Mouse (Mus musculus): ENCODE measurements around the gene Gtf3c2. TPM values are rescaled to one million over a fixed set of nuclear protein-coding genes. Genes with fewer than 3 reads are reported as not detected.

Gene Gtf3c2
- polyA plus RNA-seq, 1 experiment from 2014 or later = 109 TPM

- 94% methylated on average over 9 of the region's 9 CpGs for WGBS
- ATAC-seq (replicated peaks; ENCODE audit: low FRiP score) (no peak), DNase-seq (ENCODE audit: low spot score) (no peak)
- Histone ChIP-seq H3K4me2 (ENCODE audit: low read depth, low read length, severe bottlenecking) (no peak overlapping the region), H3K27ac (ENCODE audit: low read depth, low read length) (no peak overlapping the region), H3K4me1 (replicated peaks; ENCODE audit: control insufficient read depth, insufficient read depth, low read length) (no peaks in the 10 kb centered on the region), H3K27me3 (ENCODE audit: control insufficient read depth, insufficient read depth, low read length) (no peaks in the 10 kb centered on the region), H3K36me3 (ENCODE audit: control insufficient read depth, insufficient read depth, low read length) (no peaks in the 10 kb centered on the region), H3K4me3 (ENCODE audit: low read depth, low read length) (no peak overlapping the region; the same call in 1 of the 2 replicates), H3K9me3 (ENCODE audit: control insufficient read depth, low read length) (no peaks in the 10 kb centered on the region), H3K9ac (ENCODE audit: low read length) (no peak overlapping the region)
Measured at GRCm38 (mm10) chr5:31181183-31181770, 1.3 kb upstream of the Gtf3c2 start.

GRCm38 (mm10) chr5:31179301-31179765, 611 bp downstream of the Gtf3c2 start:
- peak overlapping the region; percentile 98 for H3K27ac ChIP-seq (ENCODE audit: low read depth, low read length)
- DNase-seq (ENCODE audit: low spot score) = peak; percentile 59
- H3K4me1 ChIP-seq (replicated peaks; ENCODE audit: control insufficient read depth, insufficient read depth, low read length) = no peaks in the 10 kb centered on the region
- peak; percentile 63 for ATAC-seq (replicated peaks; ENCODE audit: low FRiP score)
- H3K9ac ChIP-seq (ENCODE audit: low read length) = peak overlapping the region; percentile 79
- H3K9me3 ChIP-seq (ENCODE audit: control insufficient read depth, low read length) = no peaks in the 10 kb centered on the region
- H3K36me3 ChIP-seq (ENCODE audit: control insufficient read depth, insufficient read depth, low read length) = no peaks in the 10 kb centered on the region
- peak overlapping the region; percentile 81 for H3K4me2 ChIP-seq (ENCODE audit: low read depth, low read length, severe bottlenecking)
- H3K27me3 ChIP-seq (ENCODE audit: control insufficient read depth, insufficient read depth, low read length) = no peaks in the 10 kb centered on the region
- WGBS = under 1% methylated on average over 25 of the region's 25 CpGs
- H3K4me3 ChIP-seq (ENCODE audit: low read depth, low read length) = peak overlapping the region; percentile 91

GRCm38 (mm10) chr5:31168630-31169029, 11.3 kb downstream of the Gtf3c2 start:
- Histone ChIP-seq H3K9ac (ENCODE audit: low read length) (no peak overlapping the region), H3K4me3 (ENCODE audit: low read depth, low read length) (no peak overlapping the region), H3K27ac (ENCODE audit: low read depth, low read length) (no peak overlapping the region), H3K27me3 (ENCODE audit: control insufficient read depth, insufficient read depth, low read length) (no peaks in the 10 kb centered on the region), H3K4me2 (ENCODE audit: low read depth, low read length, severe bottlenecking) (no peak overlapping the region), H3K4me1 (replicated peaks; ENCODE audit: control insufficient read depth, insufficient read depth, low read length) (no peaks in the 10 kb centered on the region), H3K36me3 (ENCODE audit: control insufficient read depth, insufficient read depth, low read length) (peaks cover 23% of the 10 kb centered on the region), H3K9me3 (ENCODE audit: control insufficient read depth, low read length) (no peaks in the 10 kb centered on the region)
- 91% methylated on average over 4 of the region's 4 CpGs for WGBS
- ATAC-seq (replicated peaks; ENCODE audit: low FRiP score) = no peak
- DNase-seq (ENCODE audit: low spot score) = no peak

GRCm38 (mm10) chr5:31164878-31165277, 15.1 kb downstream of the Gtf3c2 start:
- Histone ChIP-seq H3K27me3 (ENCODE audit: control insufficient read depth, insufficient read depth, low read length) (no peaks in the 10 kb centered on the region), H3K4me1 (replicated peaks; ENCODE audit: control insufficient read depth, insufficient read depth, low read length) (no peaks in the 10 kb centered on the region), H3K4me2 (ENCODE audit: low read depth, low read length, severe bottlenecking) (no peak overlapping the region), H3K4me3 (ENCODE audit: low read depth, low read length) (no peak overlapping the region), H3K9ac (ENCODE audit: low read length) (no peak overlapping the region), H3K9me3 (ENCODE audit: control insufficient read depth, low read length) (no peaks in the 10 kb centered on the region), H3K27ac (ENCODE audit: low read depth, low read length) (no peak overlapping the region), H3K36me3 (ENCODE audit: control insufficient read depth, insufficient read depth, low read length) (peaks cover 21% of the 10 kb centered on the region)
- WGBS = 94% methylated on average over 1 of the region's 1 CpGs
- ATAC-seq (replicated peaks; ENCODE audit: low FRiP score) (no peak), DNase-seq (ENCODE audit: low spot score) (no peak)

GRCm38 (mm10) chr5:31162462-31162861, 17.5 kb downstream of the Gtf3c2 start:
- ATAC-seq (replicated peaks; ENCODE audit: low FRiP score) = no peak
- Histone ChIP-seq H3K4me1 (replicated peaks; ENCODE audit: control insufficient read depth, insufficient read depth, low read length) (no peaks in the 10 kb centered on the region), H3K4me3 (ENCODE audit: low read depth, low read length) (no peak overlapping the region), H3K4me2 (ENCODE audit: low read depth, low read length, severe bottlenecking) (no peak overlapping the region), H3K9me3 (ENCODE audit: control insufficient read depth, low read length) (no peaks in the 10 kb centered on the region), H3K36me3 (ENCODE audit: control insufficient read depth, insufficient read depth, low read length) (peaks cover 15% of the 10 kb centered on the region), H3K9ac (ENCODE audit: low read length) (no peak overlapping the region), H3K27me3 (ENCODE audit: control insufficient read depth, insufficient read depth, low read length) (no peaks in the 10 kb centered on the region), H3K27ac (ENCODE audit: low read depth, low read length) (no peak overlapping the region)
- no peak for DNase-seq (ENCODE audit: low spot score)

GRCm38 (mm10) chr5:31154152-31154553, 25.8 kb downstream of the Gtf3c2 start, which contains the start of gene Mpv17:
TSS of gene Mpv17 (minus strand) at chr5:31154251.
- peaks cover 5% of the 10 kb centered on the region; the same call in 1 of the 2 replicates for H3K4me1 ChIP-seq (replicated peaks; ENCODE audit: control insufficient read depth, insufficient read depth, low read length)
- peaks cover 13% of the 10 kb centered on the region; the same call in 1 of the 2 replicates for H3K36me3 ChIP-seq (ENCODE audit: control insufficient read depth, insufficient read depth, low read length)
- H3K4me2 ChIP-seq (ENCODE audit: low read depth, low read length, severe bottlenecking) = peak within 1 kb of the TSS; percentile 94
- no peaks in the 10 kb centered on the region for H3K27me3 ChIP-seq (ENCODE audit: control insufficient read depth, insufficient read depth, low read length)
- no peaks in the 10 kb centered on the region for H3K9me3 ChIP-seq (ENCODE audit: control insufficient read depth, low read length)
- H3K9ac ChIP-seq (ENCODE audit: low read length) = peak within 1 kb of the TSS; percentile 72
- ATAC-seq (replicated peaks; ENCODE audit: low FRiP score) (peak; percentile 93), DNase-seq (ENCODE audit: low spot score) (peak; percentile 88)
- peak within 1 kb of the TSS; percentile 58 for H3K4me3 ChIP-seq (ENCODE audit: low read depth, low read length)
- H3K27ac ChIP-seq (ENCODE audit: low read depth, low read length) = no peak within 1 kb of the TSS
- under 1% methylated on average over 19 of the region's 19 CpGs for WGBS

GRCm38 (mm10) chr5:31153516-31154151, 26.3 kb downstream of the Gtf3c2 start:
- peaks cover 13% of the 10 kb centered on the region; the same call in 1 of the 2 replicates for H3K36me3 ChIP-seq (ENCODE audit: control insufficient read depth, insufficient read depth, low read length)
- no peaks in the 10 kb centered on the region for H3K27me3 ChIP-seq (ENCODE audit: control insufficient read depth, insufficient read depth, low read length)
- peak overlapping the region; percentile 72 for H3K9ac ChIP-seq (ENCODE audit: low read length)
- no peak overlapping the region for H3K27ac ChIP-seq (ENCODE audit: low read depth, low read length)
- H3K4me2 ChIP-seq (ENCODE audit: low read depth, low read length, severe bottlenecking) = peak overlapping the region; percentile 94
- H3K4me1 ChIP-seq (replicated peaks; ENCODE audit: control insufficient read depth, insufficient read depth, low read length) = peaks cover 5% of the 10 kb centered on the region; the same call in 1 of the 2 replicates
- WGBS = 41% methylated on average over 6 of the region's 6 CpGs
- ATAC-seq (replicated peaks; ENCODE audit: low FRiP score) = peak; percentile 31
- H3K9me3 ChIP-seq (ENCODE audit: control insufficient read depth, low read length) = no peaks in the 10 kb centered on the region
- no peak for DNase-seq (ENCODE audit: low spot score)
- H3K4me3 ChIP-seq (ENCODE audit: low read depth, low read length) = peak overlapping the region; percentile 58

- Histone ChIP-seq H3K4me1 (replicated peaks; ENCODE audit: control insufficient read depth, insufficient read depth, low read length) (peaks cover 5% of the 10 kb centered on the region; the same call in 1 of the 2 replicates), H3K9ac (ENCODE audit: low read length) (no peak overlapping the region), H3K36me3 (ENCODE audit: control insufficient read depth, insufficient read depth, low read length) (no peaks in the 10 kb centered on the region), H3K27me3 (ENCODE audit: control insufficient read depth, insufficient read depth, low read length) (no peaks in the 10 kb centered on the region), H3K27ac (ENCODE audit: low read depth, low read length) (no peak overlapping the region), H3K4me3 (ENCODE audit: low read depth, low read length) (no peak overlapping the region), H3K4me2 (ENCODE audit: low read depth, low read length, severe bottlenecking) (no peak overlapping the region), H3K9me3 (ENCODE audit: control insufficient read depth, low read length) (no peaks in the 10 kb centered on the region)
- ATAC-seq (replicated peaks; ENCODE audit: low FRiP score) (no peak), DNase-seq (ENCODE audit: low spot score) (no peak)
- 96% methylated on average over 3 of the region's 3 CpGs for WGBS
Measured at GRCm38 (mm10) chr5:31151746-31152145, 28.2 kb downstream of the Gtf3c2 start.
